Mouse (Mus musculus) erythroblast, embryonic 14.5 days (primary cell): ENCODE measurements around the gene Tbx4. TPM values are rescaled to one million over a fixed set of nuclear protein-coding genes. Genes with fewer than 3 reads are reported as not detected.

Source experiments
- H3K27me3 ChIP-seq: 2 replicates; pipeline ENCODE4 v1.6.1; 2012; ENCODE audit warnings: inconsistent platforms; ENCODE audit not compliant: control insufficient read depth
- H3K36me3 ChIP-seq: 2 replicates; pipeline ENCODE4 v1.6.1; 2012; ENCODE audit warnings: mild to moderate bottlenecking, inconsistent platforms; ENCODE audit not compliant: control insufficient read depth
- H3K4me1 ChIP-seq: 2 replicates; pipeline ENCODE4 v1.6.1; 2012; ENCODE audit warnings: inconsistent platforms; ENCODE audit not compliant: control insufficient read depth
- H3K4me3 ChIP-seq: replicated peaks from 2 replicates; pipeline ENCODE3; 2012; ENCODE audit warnings: moderate library complexity, mild to moderate bottlenecking, inconsistent platforms
- H3K9me3 ChIP-seq: 2 replicates; pipeline ENCODE4 v1.6.1; 2012; ENCODE audit warnings: low read length, inconsistent platforms, mixed read lengths; ENCODE audit not compliant: control insufficient read depth
- GATA1 ChIP-seq: IDR thresholded peaks from 2 replicates; pipeline ENCODE4 v1.6.1; 2012; ENCODE audit warnings: low read length, inconsistent platforms, mixed read lengths
- TAL1 ChIP-seq: IDR thresholded peaks from 3 replicates; pipeline ENCODE4 v1.6.1; 2012; ENCODE audit warnings: low read length, inconsistent platforms, mixed read lengths
- polyA plus RNA-seq: library from polyadenylated mRNA; stranded (reverse); fragments of >175 nt; gene quantifications from 2 replicates; pipeline ENCODE4 v1.2.3, GENCODE M21; 2012

Gene Tbx4
- polyA plus RNA-seq, 1 experiment = not detected

- no peaks in the 10 kb centered on the region for H3K36me3 ChIP-seq
- H3K27me3 ChIP-seq = peaks cover 36% of the 10 kb centered on the region
- TF ChIP-seq GATA1 (no peak), TAL1 (no peak)
- H3K4me3 ChIP-seq = no peak overlapping the region
- no peaks in the 10 kb centered on the region for H3K9me3 ChIP-seq
- no peaks in the 10 kb centered on the region for H3K4me1 ChIP-seq
Measured at GRCm38 (mm10) chr11:85917993-85918325, 31.7 kb downstream of the Tbx4 start.

DNA sequence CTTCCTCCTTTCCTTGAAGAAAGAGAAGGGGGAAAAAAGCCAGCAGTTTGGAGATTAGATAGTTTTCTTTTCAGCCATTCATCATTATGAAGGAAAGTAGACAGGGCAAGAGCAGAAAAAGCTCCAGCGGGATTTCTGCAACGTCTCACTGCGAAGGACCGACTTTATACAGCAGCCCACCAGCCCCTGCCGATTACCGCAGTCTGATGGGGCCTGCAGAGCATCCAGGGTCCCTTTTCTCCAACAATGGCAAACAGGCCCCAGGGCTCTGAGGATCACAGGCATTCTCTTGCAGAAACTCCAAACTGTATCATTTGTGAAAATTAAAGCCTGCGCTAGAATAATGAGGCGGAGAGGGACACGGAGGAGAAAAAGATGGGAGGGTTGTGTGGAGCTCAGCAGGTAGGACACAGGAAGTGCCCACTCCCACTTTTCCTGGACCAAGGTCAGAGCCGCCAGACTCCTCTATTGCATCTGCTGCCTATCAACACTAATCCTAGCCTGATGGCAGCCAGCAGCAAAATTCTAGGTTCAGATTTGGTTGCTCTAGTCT lies 32.2 kb downstream of the Tbx4 start:
- TF ChIP-seq GATA1 (no peak), TAL1 (no peak)
- no peaks in the 10 kb centered on the region for H3K4me1 ChIP-seq
- H3K9me3 ChIP-seq = no peaks in the 10 kb centered on the region
- H3K36me3 ChIP-seq = no peaks in the 10 kb centered on the region
- peaks cover 41% of the 10 kb centered on the region for H3K27me3 ChIP-seq
- no peak overlapping the region for H3K4me3 ChIP-seq

DNA sequence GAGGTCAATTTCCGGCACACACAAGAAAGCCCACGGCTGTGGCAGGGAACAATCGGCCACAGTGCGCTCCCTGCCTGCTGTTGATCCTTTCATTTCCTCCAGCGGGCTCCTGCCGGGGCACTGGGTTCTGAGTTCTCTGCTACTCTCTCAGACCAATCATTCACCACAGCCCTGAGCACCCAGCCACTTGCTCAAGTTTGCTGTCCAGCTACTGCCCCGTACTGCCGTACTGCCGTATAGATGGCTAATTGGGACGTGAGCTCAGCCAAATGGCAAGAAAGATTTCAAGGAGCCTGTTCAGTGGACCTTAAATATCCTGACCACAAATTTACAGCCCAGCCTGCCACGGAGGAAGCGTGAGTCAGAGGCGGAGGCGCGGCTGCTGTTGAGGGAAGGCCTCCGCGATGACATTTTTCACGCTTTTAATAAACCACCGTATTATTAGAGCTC lies 39.1 kb downstream of the Tbx4 start:
- no peaks in the 10 kb centered on the region for H3K36me3 ChIP-seq
- H3K27me3 ChIP-seq = peaks cover 71% of the 10 kb centered on the region
- no peaks in the 10 kb centered on the region for H3K4me1 ChIP-seq
- H3K4me3 ChIP-seq = no peak overlapping the region
- TF ChIP-seq GATA1 (no peak), TAL1 (no peak)
- no peaks in the 10 kb centered on the region for H3K9me3 ChIP-seq

DNA sequence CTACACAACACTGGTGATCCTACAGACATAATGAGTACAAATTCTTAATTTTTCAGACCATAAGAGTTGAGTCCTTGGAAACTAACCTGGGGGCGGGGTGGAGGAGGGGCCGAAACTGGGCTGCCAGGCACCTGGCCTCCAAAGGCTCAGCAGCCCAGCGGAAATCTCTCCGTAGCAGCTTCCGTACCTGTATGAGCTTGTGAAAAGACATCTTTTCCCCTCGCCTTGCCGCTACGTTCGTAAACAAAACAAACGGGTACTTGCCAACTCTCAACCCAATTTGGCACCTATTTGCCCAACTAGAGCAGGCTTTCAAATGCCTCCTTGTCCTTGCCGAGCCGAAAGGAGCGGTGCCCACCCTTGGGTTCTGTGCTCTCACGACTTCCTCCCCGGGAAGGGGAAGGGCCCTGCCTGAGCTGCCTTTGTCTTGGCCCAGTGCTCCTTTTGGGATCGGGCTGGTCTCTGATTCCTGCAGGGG lies 40.1 kb downstream of the Tbx4 start:
- TF ChIP-seq GATA1 (no peak), TAL1 (no peak)
- peaks cover 64% of the 10 kb centered on the region for H3K27me3 ChIP-seq
- no peaks in the 10 kb centered on the region for H3K36me3 ChIP-seq
- no peak overlapping the region for H3K4me3 ChIP-seq
- H3K9me3 ChIP-seq = no peaks in the 10 kb centered on the region
- H3K4me1 ChIP-seq = no peaks in the 10 kb centered on the region

GRCm38 (mm10) chr11:85928106-85928505 lies 41.9 kb downstream of the Tbx4 start:
- no peak overlapping the region for H3K4me3 ChIP-seq
- no peaks in the 10 kb centered on the region for H3K4me1 ChIP-seq
- peaks cover 50% of the 10 kb centered on the region for H3K27me3 ChIP-seq
- no peaks in the 10 kb centered on the region for H3K36me3 ChIP-seq
- no peaks in the 10 kb centered on the region for H3K9me3 ChIP-seq
- TF ChIP-seq GATA1 (no peak), TAL1 (no peak)

DNA sequence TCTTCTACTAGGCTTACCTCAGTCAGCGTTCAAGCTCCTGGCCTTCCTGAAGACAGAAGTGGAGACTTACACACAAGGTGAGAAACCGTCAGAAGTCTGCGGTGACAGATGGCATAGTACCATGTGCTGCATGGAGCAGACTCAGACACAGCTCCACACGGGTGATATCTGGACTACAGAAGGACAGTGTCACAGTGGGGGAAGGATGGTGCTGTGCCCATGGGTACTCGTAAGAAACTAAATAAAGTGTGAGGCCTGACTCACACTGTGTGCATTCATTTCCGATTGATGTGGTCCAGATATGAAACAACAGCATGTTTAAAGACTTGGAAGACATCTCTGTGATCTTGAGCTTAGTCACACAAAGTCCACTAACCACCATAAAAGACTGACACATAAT lies 43.4 kb downstream of the Tbx4 start:
- Histone ChIP-seq H3K9me3 (no peaks in the 10 kb centered on the region), H3K27me3 (peaks cover 34% of the 10 kb centered on the region), H3K4me1 (no peaks in the 10 kb centered on the region), H3K4me3 (no peak overlapping the region), H3K36me3 (no peaks in the 10 kb centered on the region)
- no peak for TF ChIP-seq GATA1
- no peak for TF ChIP-seq TAL1

DNA sequence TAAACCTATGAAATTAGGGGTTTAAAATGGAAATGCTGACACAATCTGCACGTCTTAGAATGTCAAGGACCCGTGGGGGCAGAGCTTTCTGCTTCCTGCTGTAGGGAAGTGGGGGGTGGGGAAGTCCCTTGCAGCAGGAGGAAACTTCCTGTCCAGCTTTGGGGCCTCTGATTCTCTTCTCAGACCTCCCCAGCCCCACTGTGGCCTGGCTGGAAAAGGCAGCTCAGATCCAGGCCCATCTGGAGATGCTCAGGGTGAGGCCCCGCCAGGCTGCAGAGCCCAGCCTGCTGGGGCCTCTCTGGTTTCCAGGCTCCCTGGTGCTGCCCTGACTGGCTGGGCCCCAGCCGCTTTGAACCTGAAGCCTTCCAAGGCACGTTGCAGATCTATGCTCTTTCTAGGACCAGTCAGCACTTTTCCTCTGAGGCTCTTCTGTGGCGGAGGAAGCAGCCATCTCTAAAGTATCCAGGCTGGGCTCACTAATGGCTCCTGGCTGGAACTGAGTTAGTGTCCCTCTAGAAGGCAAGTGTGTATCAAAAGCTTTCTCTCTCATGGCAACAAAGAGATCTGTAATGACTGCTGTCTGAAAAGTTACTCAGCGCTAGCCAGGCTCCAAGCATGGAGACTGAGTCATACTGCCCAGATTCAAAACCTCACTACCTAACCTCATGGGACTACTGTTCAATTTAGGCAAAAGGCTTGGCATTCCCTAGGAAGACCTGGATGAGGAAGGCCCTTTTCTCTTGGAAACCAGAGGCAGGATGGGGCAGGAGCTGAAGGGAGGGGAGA lies 55.8 kb downstream of the Tbx4 start:
- H3K4me3 ChIP-seq = no peak overlapping the region
- no peaks in the 10 kb centered on the region for H3K4me1 ChIP-seq
- H3K36me3 ChIP-seq = no peaks in the 10 kb centered on the region
- no peaks in the 10 kb centered on the region for H3K27me3 ChIP-seq
- H3K9me3 ChIP-seq = no peaks in the 10 kb centered on the region
- TF ChIP-seq TAL1 (no peak), GATA1 (no peak)

GRCm38 (mm10) chr11:85948765-85949164 lies 62.5 kb downstream of the Tbx4 start:
- H3K9me3 ChIP-seq = no peaks in the 10 kb centered on the region
- H3K36me3 ChIP-seq = no peaks in the 10 kb centered on the region
- H3K4me3 ChIP-seq = no peak overlapping the region
- TF ChIP-seq TAL1 = no peak
- TF ChIP-seq GATA1 = no peak
- no peaks in the 10 kb centered on the region for H3K27me3 ChIP-seq
- no peaks in the 10 kb centered on the region for H3K4me1 ChIP-seq

- Histone ChIP-seq H3K4me3 (no peak overlapping the region), H3K4me1 (no peaks in the 10 kb centered on the region), H3K9me3 (no peaks in the 10 kb centered on the region), H3K27me3 (no peaks in the 10 kb centered on the region), H3K36me3 (no peaks in the 10 kb centered on the region)
- no peak for TF ChIP-seq GATA1
- no peak for TF ChIP-seq TAL1
Measured at GRCm38 (mm10) chr11:85949749-85950148, 63.5 kb downstream of the Tbx4 start.

- Histone ChIP-seq H3K36me3 (no peaks in the 10 kb centered on the region), H3K27me3 (no peaks in the 10 kb centered on the region), H3K4me3 (no peak overlapping the region), H3K9me3 (no peaks in the 10 kb centered on the region), H3K4me1 (no peaks in the 10 kb centered on the region)
- TF ChIP-seq TAL1 (no peak), GATA1 (no peak)
Measured at GRCm38 (mm10) chr11:85952538-85952937, 66.3 kb downstream of the Tbx4 start.
